Mouse (Mus musculus): ENCODE data around the gene Tnfrsf14.

- no peak for TF ChIP-seq CTCF (IDR thresholded peaks at IDR 0.05; ENCODE audit: low read depth, low read length)
- TF ChIP-seq TAL1 (conservative IDR thresholded peaks at IDR 0.05; ENCODE audit: low read depth, low read length) = no peak
- no peak for TF ChIP-seq GATA1 (IDR thresholded peaks at IDR 0.05; ENCODE audit: borderline replicate concordance, low read length)
Observed at GRCm38 (mm10) chr4:154961226-154961738, 32.9 kb upstream of the Tnfrsf14 start.
